Mouse (Mus musculus) ES-E14 (cell line): ENCODE data around the gene Cog5.

Experiments used
- CHD2 ChIP-seq: IDR thresholded peaks from 2 replicates; pipeline ENCODE4 v1.6.1; 2014; ENCODE audit warnings: mild to moderate bottlenecking, low read depth, low read length, inconsistent platforms
- HCFC1 ChIP-seq: IDR thresholded peaks from 2 replicates; pipeline ENCODE4 v1.6.1; 2012; ENCODE audit warnings: low read length, inconsistent platforms, borderline replicate concordance; ENCODE audit not compliant: insufficient read depth
- MAFK ChIP-seq: IDR thresholded peaks from 2 replicates; pipeline ENCODE4 v1.6.1; 2014; ENCODE audit warnings: mild to moderate bottlenecking, low read depth, low read length, inconsistent platforms; ENCODE audit not compliant: insufficient read depth
- ZC3H11A ChIP-seq: IDR thresholded peaks from 2 replicates; pipeline ENCODE4 v1.6.1; 2012; ENCODE audit warnings: low read depth, mild to moderate bottlenecking, inconsistent platforms, low read length, borderline replicate concordance
- ZNF384 ChIP-seq: IDR thresholded peaks from 2 replicates; pipeline ENCODE4 v1.6.1; 2012; ENCODE audit warnings: low read depth, low read length, inconsistent platforms

GRCm38 (mm10) chr12:31819096-31819495 is 164.4 kb downstream of the Cog5 start:
- TF ChIP-seq HCFC1 (no peak), CHD2 (no peak), ZC3H11A (no peak), ZNF384 (no peak), MAFK (no peak)
